Mouse (Mus musculus) lung, embryonic 14.5 days (tissue): ENCODE results near the gene Map3k7. TPM values are rescaled to one million over a fixed set of nuclear protein-coding genes. Genes with fewer than 3 reads are reported as not detected.

ENCODE experiments used
- ATAC-seq: fragments of 200-750 bp; cut with Nextera tagmentation; 2 replicates; pipeline ENCODE4 v1.8.0; 2017; ENCODE audit warnings: mild to moderate bottlenecking, moderate TSS enrichment, moderate library complexity; ENCODE audit not compliant: insufficient read depth
- DNase-seq: peaks from one replicate; pipeline ENCODE4 v3.0.0-alpha.2; 2015
- H3K27ac ChIP-seq: fragments of 300-500 bp; sonication (generic); 2 replicates; pipeline ENCODE4 v1.5.1; 2014; ENCODE audit warnings: low read depth, mild to moderate bottlenecking, moderate library complexity
- H3K27me3 ChIP-seq: fragments of 300-500 bp; sonication (generic); 2 replicates; pipeline ENCODE4 v1.6.1; 2014; ENCODE audit warnings: low read length, control low read depth; ENCODE audit not compliant: insufficient read depth
- H3K36me3 ChIP-seq: fragments of 300-500 bp; sonication (generic); 2 replicates; pipeline ENCODE4 v1.6.1; 2014; ENCODE audit warnings: control low read depth; ENCODE audit not compliant: insufficient read depth
- H3K4me1 ChIP-seq: fragments of 300-500 bp; sonication (generic); 2 replicates; pipeline ENCODE4 v1.6.1; 2014; ENCODE audit warnings: antibody characterized with exemption, control low read depth; ENCODE audit not compliant: insufficient read depth
- H3K4me2 ChIP-seq: fragments of 300-500 bp; sonication (generic); 2 replicates; pipeline ENCODE4 v1.6.1; 2014; ENCODE audit warnings: mild to moderate bottlenecking
- H3K4me3 ChIP-seq: fragments of 300-500 bp; sonication (generic); 2 replicates; pipeline ENCODE4 v1.5.1; 2014; ENCODE audit warnings: low read depth, low read length
- H3K9ac ChIP-seq: fragments of 300-500 bp; sonication (generic); 2 replicates; pipeline ENCODE4 v1.6.1; 2014
- H3K9me3 ChIP-seq: fragments of 300-500 bp; sonication (generic); 2 replicates; pipeline ENCODE4 v1.6.1; 2016; ENCODE audit warnings: low read depth, low read length, control low read depth
- CTCF ChIP-seq: IDR thresholded peaks from 2 replicates; pipeline ENCODE4 v1.5.1; 2016; ENCODE audit warnings: antibody characterized with exemption, low read depth
- WGBS: fragments of 180-500 bp; shearing (Covaris S2); extraction: QIAGEN DNeasy Blood & Tissue Kit; methylation state at CpG from one replicate; pipeline ENCODE4 v1.1.7; 2014; 5-methylcytosine and 5-hydroxymethylcytosine counted together
- polyA plus RNA-seq: library from polyadenylated mRNA; unstranded; fragments of >200 nt; fragmentation: Nextera tagmentation; extraction: Ambion mirVana; gene quantifications from 2 replicates; pipeline ENCODE4 v1.2.1, GENCODE M21; 2014

The Map3k7 gene
- polyA plus RNA-seq, 1 experiment from 2014 or later: 47.5 TPM

GRCm38 (mm10) chr4:31935831-31936306, 28.0 kb upstream of the Map3k7 start:
- no peak overlapping the region for H3K4me3 ChIP-seq
- no peak for TF ChIP-seq CTCF
- H3K4me2 ChIP-seq: peak overlapping the region; percentile 93; the same call in 1 of the 2 replicates
- H3K4me1 ChIP-seq: peaks cover 12% of the 10 kb centered on the region; the same call in 1 of the 2 replicates
- H3K36me3 ChIP-seq: no peaks in the 10 kb centered on the region
- H3K9me3 ChIP-seq: no peaks in the 10 kb centered on the region
- H3K27ac ChIP-seq: no peak overlapping the region
- H3K9ac ChIP-seq: no peak overlapping the region
- no peak for ATAC-seq
- peak; percentile 59 for DNase-seq
- H3K27me3 ChIP-seq: no peaks in the 10 kb centered on the region
- 38% methylated on average over 3 of the region's 3 CpGs for WGBS

GRCm38 (mm10) chr4:31936358-31936757, 27.5 kb upstream of the Map3k7 start:
- Histone ChIP-seq H3K27ac (no peak overlapping the region), H3K36me3 (no peaks in the 10 kb centered on the region), H3K27me3 (no peaks in the 10 kb centered on the region), H3K9me3 (no peaks in the 10 kb centered on the region), H3K4me1 (peaks cover 12% of the 10 kb centered on the region; the same call in 1 of the 2 replicates), H3K4me3 (no peak overlapping the region), H3K4me2 (peak overlapping the region; percentile 93; the same call in 1 of the 2 replicates), H3K9ac (no peak overlapping the region)
- peak; percentile 15 for DNase-seq
- TF ChIP-seq CTCF: no peak
- 21% methylated on average over 8 of the region's 8 CpGs for WGBS
- ATAC-seq: no peak

- no peaks in the 10 kb centered on the region for H3K36me3 ChIP-seq
- no peaks in the 10 kb centered on the region for H3K9me3 ChIP-seq
- peak overlapping the region; percentile 93 for H3K4me2 ChIP-seq
- ATAC-seq (no peak), DNase-seq (peak; percentile 27)
- peak overlapping the region; percentile 80; the same call in 1 of the 2 replicates for H3K27ac ChIP-seq
- H3K9ac ChIP-seq: peak overlapping the region; percentile 71
- H3K4me3 ChIP-seq: peak overlapping the region; percentile 44
- WGBS: 18% methylated on average over 15 of the region's 15 CpGs
- no peaks in the 10 kb centered on the region for H3K27me3 ChIP-seq
- peaks cover 12% of the 10 kb centered on the region; the same call in 1 of the 2 replicates for H3K4me1 ChIP-seq
- no peak for TF ChIP-seq CTCF
These were observed 27.0 kb upstream of the Map3k7 start for GRCm38 (mm10) chr4:31936911-31937375.

GRCm38 (mm10) chr4:31937376-31938281, 26.3 kb upstream of the Map3k7 start:
- H3K36me3 ChIP-seq: no peaks in the 10 kb centered on the region
- H3K27ac ChIP-seq: peak overlapping the region; percentile 80
- ATAC-seq (peak; percentile 64), DNase-seq (peak; percentile 67)
- no peaks in the 10 kb centered on the region for H3K9me3 ChIP-seq
- no peaks in the 10 kb centered on the region for H3K27me3 ChIP-seq
- H3K4me1 ChIP-seq: peaks cover 12% of the 10 kb centered on the region; the same call in 1 of the 2 replicates
- H3K4me3 ChIP-seq: peak overlapping the region; percentile 44
- WGBS: 2% methylated on average over 36 of the region's 36 CpGs
- peak overlapping the region; percentile 71 for H3K9ac ChIP-seq
- H3K4me2 ChIP-seq: peak overlapping the region; percentile 93
- no peak for TF ChIP-seq CTCF

GRCm38 (mm10) chr4:31938416-31939106, 25.3 kb upstream of the Map3k7 start:
- ATAC-seq: peak; percentile 25; the same call in 1 of the 2 replicates
- peak overlapping the region; percentile 93 for H3K4me2 ChIP-seq
- no peak overlapping the region for H3K9ac ChIP-seq
- WGBS: 19% methylated on average over 9 of the region's 9 CpGs
- H3K9me3 ChIP-seq: no peaks in the 10 kb centered on the region
- no peak overlapping the region for H3K27ac ChIP-seq
- TF ChIP-seq CTCF: peak; percentile 73
- no peaks in the 10 kb centered on the region for H3K36me3 ChIP-seq
- no peaks in the 10 kb centered on the region for H3K27me3 ChIP-seq
- peak; percentile 93 for DNase-seq
- no peak overlapping the region for H3K4me3 ChIP-seq
- H3K4me1 ChIP-seq: peaks cover 12% of the 10 kb centered on the region; the same call in 1 of the 2 replicates

GRCm38 (mm10) chr4:31941616-31942015, 22.3 kb upstream of the Map3k7 start:
- DNase-seq: no peak
- WGBS: 42% methylated on average over 4 of the region's 4 CpGs
- no peaks in the 10 kb centered on the region for H3K36me3 ChIP-seq

More at GRCm38 (mm10) chr4:31941616-31942015, 22.3 kb upstream of the Map3k7 start:
- Histone ChIP-seq H3K9ac (no peak overlapping the region), H3K4me1 (0 out of 2 replicates have a peak, but pooled peaks cover 9% of the 10 kb centered on the region), H3K27me3 (no peaks in the 10 kb centered on the region), H3K4me3 (no peak overlapping the region), H3K4me2 (no peak overlapping the region), H3K9me3 (no peaks in the 10 kb centered on the region), H3K27ac (no peak overlapping the region)
- no peak for ATAC-seq
- TF ChIP-seq CTCF: no peak
